Mouse (Mus musculus) urinary bladder, adult 18-20 months (tissue): Measurements from ENCODE around the gene Rab13.
"Not testable (repeated sequence)": the region's sequence is repeated elsewhere in the genome, so short reads cannot be mapped to it uniquely, and the experiment has no call there.

Source experiments
- DNase-seq, 2 experiments: peaks; one replicate each; pipeline ENCODE4 v3.0.0; 2022; ENCODE audit warnings: low spot score in 2 of 2, mixed read lengths in 2 of 2

The Rab13 gene

GRCm38 (mm10) chr3:90224331-90224730 lies 10.8 kb downstream of the Rab13 start:
- DNase-seq: no peak

- no peak for DNase-seq
Observed at GRCm38 (mm10) chr3:90231075-90231474, 17.6 kb downstream of the Rab13 start.

GRCm38 (mm10) chr3:90231507-90232333 lies 18.2 kb downstream of the Rab13 start, which contains the start of gene Jtb:
Gene Jtb, plus strand, starts transcription at chr3:90231597.
- peak; percentile 77 to 93 for DNase-seq

GRCm38 (mm10) chr3:90241251-90241650 lies 27.8 kb downstream of the Rab13 start:
- DNase-seq: no peak

GRCm38 (mm10) chr3:90241669-90242358 lies 28.3 kb downstream of the Rab13 start:
- DNase-seq: no peak

GRCm38 (mm10) chr3:90242984-90243775 lies 29.7 kb downstream of the Rab13 start, which contains the start of gene Creb3l4:
Gene Creb3l4, minus strand, starts transcription at chr3:90243512.
- DNase-seq: no peak

- DNase-seq: no peak
Observed at GRCm38 (mm10) chr3:90245406-90245805, 31.9 kb downstream of the Rab13 start.

GRCm38 (mm10) chr3:90247630-90247959 lies 34.1 kb downstream of the Rab13 start:
- DNase-seq: peak in 1 of 2 experiments; percentile 79

GRCm38 (mm10) chr3:90247960-90248745 lies 34.7 kb downstream of the Rab13 start, which contains the start of gene Slc39a1:
Gene Slc39a1, plus strand, starts transcription at chr3:90248172.
- peak; percentile 73 to 90 for DNase-seq

GRCm38 (mm10) chr3:90248746-90249100 lies 35.2 kb downstream of the Rab13 start:
- DNase-seq: peak in 1 of 2 experiments; percentile 31

- DNase-seq: no peak
Observed at GRCm38 (mm10) chr3:90250791-90251190, 37.3 kb downstream of the Rab13 start.

- not testable (repeated sequence) for DNase-seq
Observed at GRCm38 (mm10) chr3:90251731-90252226, 38.3 kb downstream of the Rab13 start.

GRCm38 (mm10) chr3:90252659-90253058 lies 39.2 kb downstream of the Rab13 start:
- not testable (repeated sequence) for DNase-seq

GRCm38 (mm10) chr3:90253174-90253573 lies 39.7 kb downstream of the Rab13 start:
- not testable (repeated sequence) for DNase-seq

- peak; percentile 72 to 95 for DNase-seq
Observed at GRCm38 (mm10) chr3:90253653-90254418, 40.3 kb downstream of the Rab13 start, which contains the start of gene Crtc2. Gene Crtc2, plus strand, starts transcription at chr3:90254163.

- DNase-seq: peak in 1 of 2 experiments; percentile 26
Observed at GRCm38 (mm10) chr3:90254419-90255193, 41.1 kb downstream of the Rab13 start.

- no peak for DNase-seq
Observed at GRCm38 (mm10) chr3:90255194-90255565, 41.7 kb downstream of the Rab13 start.

GRCm38 (mm10) chr3:90255784-90256353 lies 42.4 kb downstream of the Rab13 start:
- no peak for DNase-seq
